Mouse (Mus musculus): ENCODE results near the gene Pabpn1l.

GRCm38 (mm10) chr8:122584981-122585380 is 37.6 kb downstream of the Pabpn1l start:
- no peak for TF ChIP-seq CTCF (conservative IDR thresholded peaks at IDR 0.05; ENCODE audit: low read length)
- no peak for TF ChIP-seq POU5F1 (IDR thresholded peaks at IDR 0.05; ENCODE audit: borderline replicate concordance, low read length)

Measured in E14TG2a.4 (cell line).